ENCODE assay signal across 23 mouse cellular contexts in the genomic region with DNA sequence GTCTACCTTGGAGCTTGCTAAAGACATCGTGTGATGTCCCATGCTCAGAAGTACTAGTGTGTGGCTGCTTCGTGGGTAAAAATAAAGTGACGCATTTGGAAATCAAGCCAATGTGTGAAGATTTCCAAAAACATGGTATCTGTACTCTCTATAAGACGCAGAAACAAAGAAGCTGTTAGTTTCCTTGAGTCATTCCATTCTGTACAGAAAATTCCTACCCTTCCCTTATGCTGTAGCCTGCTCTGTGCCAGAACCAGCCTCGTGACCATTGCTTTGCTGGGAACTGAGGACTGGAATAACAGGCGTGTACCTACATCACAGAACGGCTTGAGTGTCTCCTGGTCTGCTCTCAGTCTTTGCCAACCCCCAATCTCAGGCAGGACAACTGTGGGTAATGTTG. TPM values are rescaled to one million over a fixed set of nuclear protein-coding genes. Genes with fewer than 3 reads are reported as not detected.
"Had no signal": no experiment of that assay in that cellular context is flagged by ENCODE, and none has a peak within 500 bp of the region (broad histone marks: within the 10 kb centered on the region; RNA-seq: fewer than 3 reads in every experiment).

No protein-coding gene starts in this region.

- ATAC-seq: hindbrain, embryonic 16.5 days; hindbrain, postnatal 0 days; inflammation-experienced regulatory T-cells, adult 6 months; intestine, embryonic 15.5 days; intestine, embryonic 16.5 days; intestine, postnatal 0 days had no signal

- DNase-seq: heart, postnatal 10 days; heart, postnatal 14 days; heart, postnatal 36 days; heart, postnatal 4 days; kidney, adult 11 months; kidney, adult 18-20 months; kidney, adult 2 months; kidney, adult 8-10 months; kidney, adult 9 months; kidney, postnatal 10 days; kidney, postnatal 14 days; kidney, postnatal 25 days; kidney, postnatal 36 days; kidney, postnatal 4 days; layer of hippocampus, postnatal 36 days had no signal

RNA-seq across cellular contexts. Expression of a gene that starts 7.7 kb away (rescaled TPM):
- total RNA-seq: heart, postnatal 25 days; heart, postnatal 36 days; heart, postnatal 4 days; hematopoietic stem cell, adult 5-6 weeks had no signal

RNA-seq across cellular contexts. Expression of a gene that starts 18.9 kb away (rescaled TPM):
- total RNA-seq: heart, postnatal 10 days; heart, postnatal 14 days; heart, postnatal 25 days; heart, postnatal 36 days; heart, postnatal 4 days; hematopoietic stem cell, adult 5-6 weeks had no signal

RNA-seq across cellular contexts. Expression of a gene that starts 29.2 kb away (rescaled TPM):
- total RNA-seq: heart, postnatal 10 days; heart, postnatal 14 days; heart, postnatal 25 days; heart, postnatal 36 days; heart, postnatal 4 days; hematopoietic stem cell, adult 5-6 weeks had no signal
